Mouse (Mus musculus): Measurements from ENCODE around the gene 9130204L05Rik.

9130204L05Rik gene

DNA sequence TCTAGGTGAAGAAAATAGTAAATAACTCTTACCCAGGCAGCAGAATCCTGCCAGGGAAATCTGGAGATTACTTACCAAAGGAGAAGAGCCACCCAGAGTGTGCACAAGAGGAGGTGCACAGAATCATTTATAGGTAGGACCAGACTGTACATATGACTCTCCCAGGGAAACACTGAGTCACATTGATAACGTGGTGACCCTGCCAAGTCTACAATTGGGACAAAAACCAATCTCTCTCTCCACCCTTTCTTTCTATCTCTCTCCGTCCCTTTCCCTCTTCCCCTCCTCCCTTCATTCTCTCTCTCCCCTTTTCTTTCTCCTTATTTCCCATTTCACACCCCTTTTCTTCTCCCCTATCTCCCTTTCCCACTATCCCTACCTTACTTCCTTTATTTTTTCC, at the start of gene 9130204L05Rik:
Gene 9130204L05Rik, minus strand, starts transcription at position 101 of the 400 bp plus-strand sequence.
- no peak for DNase-seq

DNA sequence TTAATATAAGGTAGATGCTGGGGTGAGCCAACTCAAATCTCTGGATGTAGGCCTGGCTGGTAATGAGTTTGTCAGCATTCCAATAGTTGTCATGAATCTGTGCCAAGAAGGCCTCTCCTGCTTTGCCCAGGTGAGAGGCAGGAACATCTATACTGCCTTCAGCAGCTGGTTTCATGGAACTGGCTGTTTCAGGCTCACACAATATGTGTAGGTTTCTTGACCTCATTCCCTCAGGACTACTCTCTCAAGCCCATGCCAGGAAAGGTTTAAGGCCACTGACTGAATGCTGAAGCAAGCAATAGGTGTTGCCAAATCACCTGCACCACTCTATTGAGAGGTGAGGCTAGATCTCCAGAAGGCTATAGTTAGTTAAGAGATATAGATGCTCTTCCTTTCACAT, 18.1 kb upstream of the 9130204L05Rik start:
- no peak for DNase-seq

DNA sequence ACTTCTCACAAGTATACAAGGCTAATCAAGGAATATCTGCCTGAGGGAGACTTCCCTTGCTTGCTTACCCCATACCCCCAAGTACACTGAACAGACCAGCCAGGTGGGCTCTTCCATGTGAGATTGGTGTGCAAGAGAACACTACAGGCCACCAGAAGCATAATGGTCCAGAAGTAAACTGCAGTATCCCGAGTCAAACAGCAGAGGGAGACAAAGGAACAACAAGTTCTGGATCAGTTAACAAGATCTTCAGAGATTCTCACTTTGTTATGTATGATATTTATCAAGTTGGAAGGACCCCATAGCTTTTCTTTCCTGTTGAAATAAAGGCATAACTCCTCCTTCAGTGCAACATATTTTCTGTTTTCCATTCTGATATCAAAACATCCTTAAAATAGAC, 31.4 kb downstream of the 9130204L05Rik start:
- DNase-seq: no peak

DNA sequence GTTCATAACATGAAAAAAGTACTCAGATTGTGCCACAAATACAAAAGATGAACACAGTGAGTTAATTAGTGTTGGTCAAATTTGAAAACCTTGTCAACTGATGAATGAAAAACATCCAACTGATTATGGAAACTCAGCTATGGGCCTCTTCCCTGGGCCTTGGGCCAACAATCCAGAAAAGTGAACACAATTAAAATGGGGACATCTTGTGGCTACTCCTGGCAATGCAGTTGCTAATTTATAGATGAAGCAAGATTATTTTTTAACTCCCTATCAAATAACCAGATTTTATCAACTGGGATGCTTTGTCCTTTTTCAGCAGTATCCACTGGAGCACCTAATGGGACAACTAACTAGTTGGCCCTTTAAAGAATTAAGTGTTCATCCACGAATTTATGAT, 37.9 kb downstream of the 9130204L05Rik start:
- no peak for DNase-seq

All from heart, adult 11 months (tissue).